Mouse (Mus musculus): ENCODE data around the gene Lrmda.

DNA sequence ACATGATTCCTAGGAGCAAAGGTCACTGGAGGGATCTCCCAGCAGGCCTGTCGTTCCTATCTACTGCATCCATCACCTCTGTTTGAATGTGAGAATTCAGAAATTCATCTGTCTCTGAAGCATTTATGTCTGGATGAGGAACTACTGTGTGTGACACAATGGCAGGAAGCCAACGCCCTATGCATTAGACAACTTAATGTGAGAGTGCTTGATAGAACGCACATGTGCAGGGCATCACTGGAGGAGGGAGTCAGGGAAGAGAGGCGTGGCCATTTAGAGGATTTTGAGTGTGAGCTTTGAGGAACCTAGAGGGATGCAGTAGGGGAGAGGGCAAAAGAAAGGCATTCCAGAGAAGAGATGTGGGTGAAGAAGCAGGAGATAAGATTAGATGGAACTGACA lies 825.9 kb downstream of the Lrmda start:
- TF ChIP-seq CTCF (IDR thresholded peaks at IDR 0.05; ENCODE audit: borderline replicate concordance, control insufficient read depth, extremely low read depth, insufficient read depth, low read length, poor library complexity) (no peak), POLR2A (IDR thresholded peaks at IDR 0.05; ENCODE audit: control insufficient read depth, extremely low read depth, insufficient read depth, low read length, poor library complexity) (no peak)
